ENCODE assay signal across 8 mouse cellular contexts in the genomic region with DNA sequence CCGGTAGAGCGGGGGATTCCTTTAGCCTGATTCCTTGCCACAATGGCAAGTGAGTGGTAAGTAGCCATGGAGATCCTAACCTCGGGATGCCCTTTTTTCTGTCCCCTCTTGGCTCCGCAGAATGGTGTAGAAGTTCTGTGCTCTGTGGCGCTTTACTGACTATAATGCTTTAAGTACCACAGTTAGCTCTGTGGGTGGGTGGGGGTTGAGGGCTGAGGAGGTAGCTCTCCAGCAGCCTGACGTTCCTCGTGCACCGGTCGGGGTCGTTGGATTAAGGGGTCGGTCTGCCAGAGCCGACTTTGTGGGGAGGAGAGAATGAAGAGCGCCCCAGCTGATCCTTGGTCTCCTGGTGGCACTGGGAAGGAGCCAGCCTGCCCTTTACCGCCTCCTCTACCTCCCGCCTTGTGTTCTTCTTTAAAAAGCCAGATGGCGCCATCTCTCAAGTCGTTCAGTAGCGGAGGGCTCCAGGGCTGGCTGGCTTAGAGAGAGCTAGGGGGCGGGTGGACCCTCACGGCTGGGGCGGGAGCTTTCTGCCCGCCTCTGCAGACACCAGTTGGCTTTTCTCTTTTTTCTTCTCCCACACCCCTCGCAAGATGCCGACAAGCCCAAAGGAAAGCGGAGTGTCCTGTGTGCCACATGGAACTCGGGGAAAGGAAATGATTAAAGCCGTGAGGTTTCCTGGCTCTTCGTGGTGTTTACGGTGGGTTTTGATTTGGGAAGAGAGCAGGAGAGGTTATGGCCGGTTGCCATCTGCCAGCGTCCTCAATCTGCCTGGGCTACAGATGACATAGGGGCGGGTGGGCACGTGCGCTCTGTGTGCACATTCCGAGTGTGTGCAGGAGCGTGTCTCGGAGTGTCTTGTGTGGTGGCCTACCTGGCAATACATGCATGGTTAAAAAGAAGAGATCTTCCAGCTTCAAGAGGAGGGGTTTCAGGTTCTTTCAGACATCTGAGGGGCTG. TPM values are rescaled to one million over a fixed set of nuclear protein-coding genes. Genes with fewer than 3 reads are reported as not detected.
DNase-seq lines count a peak whose midpoint lies in the region; ATAC-seq lines count a peak whose summit lies in the region.

No protein-coding gene starts in this region.

- H3K27ac ChIP-seq in forebrain, embryonic 10.5 days: no peak overlapping the region
- H3K27ac ChIP-seq in hindbrain, embryonic 14.5 days: no peak overlapping the region
- no peak overlapping the region for H3K27ac ChIP-seq in liver, embryonic 12.5 days
- H3K27ac ChIP-seq in neural tube, embryonic 14.5 days (ENCODE audit: low read depth, low read length): no peak overlapping the region

- peak overlapping the region; percentile 83 for H3K4me2 ChIP-seq in hindbrain, embryonic 14.5 days (replicated peaks)
- peak overlapping the region; percentile 24 for H3K4me2 ChIP-seq in liver, embryonic 12.5 days
- peak overlapping the region; percentile 74 for H3K4me2 ChIP-seq in neural tube, embryonic 14.5 days (ENCODE audit: low read depth, low read length)

- ATAC-seq in hindbrain, embryonic 14.5 days (ENCODE audit: low FRiP score): peak; percentile 95
- no peak for ATAC-seq in liver, embryonic 12.5 days
- ATAC-seq in neural tube, embryonic 14.5 days (ENCODE audit: low read depth): peak; percentile 95
- ATAC-seq in megakaryocyte-erythroid progenitor cell, adult 5-6 weeks (replicated peaks; ENCODE audit: low FRiP score, low TSS enrichment, poor library complexity, severe bottlenecking): no peak

- no peaks in the 10 kb centered on the region for H3K9me3 ChIP-seq in forebrain, embryonic 10.5 days
- no peaks in the 10 kb centered on the region for H3K9me3 ChIP-seq in hindbrain, embryonic 14.5 days (ENCODE audit: control insufficient read depth, low read length)
- no peaks in the 10 kb centered on the region for H3K9me3 ChIP-seq in liver, embryonic 12.5 days (replicated peaks)
- no peaks in the 10 kb centered on the region for H3K9me3 ChIP-seq in neural tube, embryonic 14.5 days (ENCODE audit: control insufficient read depth, low read length)

- no peaks in the 10 kb centered on the region for H3K36me3 ChIP-seq in forebrain, embryonic 10.5 days (replicated peaks)
- no peaks in the 10 kb centered on the region for H3K36me3 ChIP-seq in hindbrain, embryonic 14.5 days (replicated peaks; ENCODE audit: control insufficient read depth, insufficient read depth)
- H3K36me3 ChIP-seq in liver, embryonic 12.5 days: no peaks in the 10 kb centered on the region
- no peaks in the 10 kb centered on the region for H3K36me3 ChIP-seq in neural tube, embryonic 14.5 days (ENCODE audit: control insufficient read depth, insufficient read depth, low read length)

- H3K4me3 ChIP-seq in forebrain, embryonic 10.5 days: peak overlapping the region; percentile 57
- peak overlapping the region; percentile 36 for H3K4me3 ChIP-seq in hindbrain, embryonic 14.5 days (replicated peaks; ENCODE audit: low read length)
- peak overlapping the region; percentile 22 for H3K4me3 ChIP-seq in liver, embryonic 12.5 days
- H3K4me3 ChIP-seq in neural tube, embryonic 14.5 days (ENCODE audit: low read depth, low read length): peak overlapping the region; percentile 28

- peaks cover 78% of the 10 kb centered on the region for H3K27me3 ChIP-seq in forebrain, embryonic 10.5 days (ENCODE audit: poor library complexity, severe bottlenecking)
- H3K27me3 ChIP-seq in hindbrain, embryonic 14.5 days (ENCODE audit: control insufficient read depth, insufficient read depth, low read length): peaks cover 68% of the 10 kb centered on the region
- H3K27me3 ChIP-seq in liver, embryonic 12.5 days (replicated peaks): peaks cover 61% of the 10 kb centered on the region
- H3K27me3 ChIP-seq in neural tube, embryonic 14.5 days (ENCODE audit: control insufficient read depth, insufficient read depth, low read length): peaks cover 48% of the 10 kb centered on the region

- H3K9ac ChIP-seq in hindbrain, embryonic 14.5 days: peak overlapping the region; percentile 44; the same call in 1 of the 2 replicates
- H3K9ac ChIP-seq in liver, embryonic 12.5 days: no peak overlapping the region
- no peak overlapping the region for H3K9ac ChIP-seq in neural tube, embryonic 14.5 days (replicated peaks; ENCODE audit: low read depth, low read length)

- WGBS in forebrain, embryonic 10.5 days: under 1% methylated on average over 37 of the region's 37 CpGs
- under 1% methylated on average over 37 of the region's 37 CpGs for WGBS in hindbrain, embryonic 14.5 days
- 5% methylated on average over 37 of the region's 37 CpGs for WGBS in liver, embryonic 12.5 days (ENCODE audit: insufficient replicate concordance)
- WGBS in neural tube, embryonic 14.5 days: under 1% methylated on average over 37 of the region's 37 CpGs

- H3K4me1 ChIP-seq in forebrain, embryonic 10.5 days: peaks cover 16% of the 10 kb centered on the region
- H3K4me1 ChIP-seq in hindbrain, embryonic 14.5 days (replicated peaks; ENCODE audit: control insufficient read depth, insufficient read depth, low read length): no peaks in the 10 kb centered on the region; the same call in 1 of the 2 replicates
- H3K4me1 ChIP-seq in liver, embryonic 12.5 days: no peaks in the 10 kb centered on the region
- no peaks in the 10 kb centered on the region for H3K4me1 ChIP-seq in neural tube, embryonic 14.5 days (ENCODE audit: control insufficient read depth, insufficient read depth, low read length)

- DNase-seq in adrenal gland, adult (ENCODE audit: inconsistent age in 2 of 2, low spot score in 1 of 2): peak; percentile 25 to 73
- DNase-seq in adrenal gland, adult 18-20 months (ENCODE audit: low spot score in 2 of 2): no peak
- peak; percentile 28 for DNase-seq in CD4-positive helper T cell, adult 2 months (ENCODE audit: low read depth, low spot score)
- peak; percentile 78 for DNase-seq in forebrain, embryonic 10.5 days (ENCODE audit: extremely low spot score, low spot score)
- DNase-seq in hindbrain, embryonic 14.5 days (ENCODE audit: low spot score): peak; percentile 72

RNA-seq across cellular contexts. Expression of a gene that starts 32.8 kb away (rescaled TPM):
- total RNA-seq in adrenal gland, adult 18-20 months (2021): 10 to 100 TPM; 33.9 to 39.7 TPM
- polyA plus RNA-seq in forebrain, embryonic 10.5 days (2016; fragmentation: Nextera tagmentation; extraction: Ambion mirVana): not detected in 2 replicates
- not detected in 2 replicates for polyA plus RNA-seq in hindbrain, embryonic 14.5 days (2014; fragmentation: Nextera tagmentation; extraction: Ambion mirVana)
- 2.5 and 2.6 TPM in 2 replicates for polyA plus RNA-seq in liver, embryonic 12.5 days (2016; fragmentation: Nextera tagmentation; extraction: Ambion mirVana)
- not detected in 2 replicates for polyA plus RNA-seq in neural tube, embryonic 14.5 days (2014; fragmentation: Nextera tagmentation; extraction: Ambion mirVana)
- total RNA-seq in megakaryocyte-erythroid progenitor cell, adult 5-6 weeks (2014; fragmentation: Nextera tagmentation): not detected in 2 replicates
- not detected in 2 replicates for total RNA-seq in megakaryocyte-erythroid progenitor cell, adult 5-6 weeks (2017)

Comparison
In these comparisons a context has a peak if more than half of its experiments do, and no peak if none do; other contexts are left out.
1. DNase-seq: peak in adrenal gland, adult (2 of 2), CD4-positive helper T cell, adult 2 months (single experiment), forebrain, embryonic 10.5 days (single experiment) and hindbrain, embryonic 14.5 days (single experiment); none in adrenal gland, adult 18-20 months (0 of 2).
2. ATAC-seq: peak in hindbrain, embryonic 14.5 days (single experiment) and neural tube, embryonic 14.5 days (single experiment); none in liver, embryonic 12.5 days (single experiment) and megakaryocyte-erythroid progenitor cell, adult 5-6 weeks (single experiment).
3. H3K4me2 ChIP-seq: peak in every context shown above with its lines; median percentile 83 in hindbrain, embryonic 14.5 days; 74 in neural tube, embryonic 14.5 days; 24 in liver, embryonic 12.5 days.
4. Peak in every context shown above with its lines, with median percentiles within 50 percentile points of each other: H3K4me3 ChIP-seq.